Mouse (Mus musculus) neural tube, embryonic 14.5 days (tissue): ENCODE data around the gene Tuba4a. TPM values are rescaled to one million over a fixed set of nuclear protein-coding genes. Genes with fewer than 3 reads are reported as not detected.

ENCODE experiments used
- ATAC-seq: fragments of 200-750 bp; cut with Nextera tagmentation; 2 replicates; pipeline ENCODE4 v1.8.0; 2017; ENCODE audit warnings: low read depth, mild to moderate bottlenecking, moderate TSS enrichment, moderate library complexity
- H3K27ac ChIP-seq: fragments of 300-500 bp; sonication (generic); 2 replicates; pipeline ENCODE4 v1.5.1; 2014; ENCODE audit warnings: low read depth, mild to moderate bottlenecking, control low read depth, low read length, moderate library complexity, mixed read lengths
- H3K27me3 ChIP-seq: fragments of 300-500 bp; sonication (generic); 2 replicates; pipeline ENCODE4 v1.6.1; 2014; ENCODE audit warnings: low read length; ENCODE audit not compliant: control insufficient read depth, insufficient read depth
- H3K36me3 ChIP-seq: fragments of 300-500 bp; sonication (generic); 2 replicates; pipeline ENCODE4 v1.6.1; 2014; ENCODE audit warnings: low read length, mixed read lengths; ENCODE audit not compliant: control insufficient read depth, insufficient read depth
- H3K4me1 ChIP-seq: fragments of 300-500 bp; sonication (generic); 2 replicates; pipeline ENCODE4 v1.6.1; 2014; ENCODE audit warnings: low read length; ENCODE audit not compliant: control insufficient read depth, insufficient read depth
- H3K4me2 ChIP-seq: fragments of 300-500 bp; sonication (generic); 2 replicates; pipeline ENCODE4 v1.6.1; 2014; ENCODE audit warnings: mild to moderate bottlenecking, low read depth, low read length, control low read depth
- H3K4me3 ChIP-seq: fragments of 300-500 bp; sonication (generic); 2 replicates; pipeline ENCODE4 v1.5.1; 2014; ENCODE audit warnings: low read depth, low read length, control low read depth, mixed read lengths
- H3K9ac ChIP-seq: fragments of 300-500 bp; sonication (generic); replicated peaks from 2 replicates; pipeline ENCODE4 v1.6.1; 2014; ENCODE audit warnings: low read depth, mild to moderate bottlenecking, control low read depth, low read length, mixed read lengths
- H3K9me3 ChIP-seq: fragments of 300-500 bp; sonication (generic); 2 replicates; pipeline ENCODE4 v1.6.1; 2016; ENCODE audit warnings: low read length; ENCODE audit not compliant: control insufficient read depth
- WGBS: fragments of 180-500 bp; shearing (Covaris S2); extraction: QIAGEN DNeasy Blood & Tissue Kit; methylation state at CpG from one replicate; pipeline ENCODE4 v1.1.7; 2014; 5-methylcytosine and 5-hydroxymethylcytosine counted together
- polyA plus RNA-seq: library from polyadenylated mRNA; unstranded; fragments of >200 nt; fragmentation: Nextera tagmentation; extraction: Ambion mirVana; gene quantifications from 2 replicates; pipeline ENCODE4 v1.2.1, GENCODE M21; 2014

Gene Tuba4a
- polyA plus RNA-seq, 1 experiment from 2014 or later: 20.6 TPM

DNA sequence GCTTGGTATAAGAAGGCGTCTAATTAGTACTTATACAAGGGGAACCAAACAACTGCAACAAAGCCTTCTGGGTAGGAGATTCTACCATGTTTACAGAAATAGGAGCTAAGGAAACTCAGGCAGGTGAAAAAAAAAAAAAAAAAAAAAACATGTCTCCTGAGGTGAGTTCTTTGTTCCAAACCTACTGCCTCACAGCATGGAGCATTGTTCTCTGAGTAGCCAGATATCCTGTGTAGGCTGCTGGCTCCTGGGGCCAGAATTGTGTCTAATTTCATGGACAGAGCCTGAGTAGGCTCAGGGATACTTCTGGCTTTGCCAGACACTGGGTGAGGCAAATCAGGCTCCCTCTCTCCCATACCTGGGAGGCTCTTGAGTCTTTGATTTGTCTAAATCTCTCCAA is 8.0 kb upstream of the Tuba4a start:
- no peak overlapping the region for H3K9ac ChIP-seq
- H3K4me2 ChIP-seq: no peak overlapping the region
- H3K9me3 ChIP-seq: no peaks in the 10 kb centered on the region
- no peak for ATAC-seq
- no peak overlapping the region for H3K4me3 ChIP-seq
- 0 out of 2 replicates have a peak, but pooled peaks cover 2% of the 10 kb centered on the region for H3K27me3 ChIP-seq
- H3K4me1 ChIP-seq: no peaks in the 10 kb centered on the region
- H3K36me3 ChIP-seq: no peaks in the 10 kb centered on the region
- no peak overlapping the region for H3K27ac ChIP-seq
- WGBS: 72% methylated on average over 1 of the region's 1 CpGs

DNA sequence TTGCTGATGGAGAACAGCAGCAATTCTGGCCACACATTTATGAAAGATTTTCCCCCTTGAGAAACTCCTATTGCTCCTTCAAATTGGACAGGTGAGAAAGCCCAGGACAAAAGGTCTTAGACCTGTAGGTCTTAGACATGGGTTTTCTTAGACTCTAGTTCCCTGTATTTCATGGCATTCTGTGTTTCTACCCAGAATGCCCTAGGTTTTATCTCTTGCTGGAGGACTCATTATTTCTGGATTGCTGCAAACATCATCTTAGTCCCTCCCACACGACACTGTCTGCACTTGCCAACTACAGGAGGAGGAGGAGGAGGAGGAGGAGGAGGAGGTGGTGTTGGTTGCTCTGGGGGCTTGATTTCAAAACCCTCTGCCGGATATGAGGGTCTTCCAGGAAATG is 6.5 kb upstream of the Tuba4a start:
- ATAC-seq: no peak
- Histone ChIP-seq H3K4me2 (no peak overlapping the region), H3K27ac (no peak overlapping the region), H3K9me3 (no peaks in the 10 kb centered on the region), H3K27me3 (peaks cover 5% of the 10 kb centered on the region), H3K36me3 (no peaks in the 10 kb centered on the region), H3K9ac (no peak overlapping the region), H3K4me1 (no peaks in the 10 kb centered on the region), H3K4me3 (no peak overlapping the region)
- 74% methylated on average over 2 of the region's 2 CpGs for WGBS

DNA sequence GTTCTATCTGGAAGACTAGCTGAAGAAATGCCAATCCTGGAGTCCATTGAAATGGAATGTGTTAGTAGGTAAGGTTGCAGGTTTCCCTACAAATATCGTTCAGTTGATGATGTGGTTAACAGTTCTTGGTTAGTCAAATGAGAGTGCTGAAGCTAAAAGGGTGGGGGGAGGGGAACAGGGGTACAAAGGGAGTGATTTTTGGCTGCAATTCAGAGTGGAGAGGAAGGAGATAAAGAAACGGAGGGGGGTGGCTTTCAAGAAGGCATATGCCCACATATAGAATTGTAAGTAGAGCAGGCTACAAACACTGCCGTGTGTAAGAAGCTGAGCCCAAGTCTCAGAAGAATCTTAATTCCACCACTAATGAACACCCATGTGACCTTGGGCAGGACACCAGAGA is 5.8 kb upstream of the Tuba4a start:
- no peak overlapping the region for H3K9ac ChIP-seq
- H3K27ac ChIP-seq: no peak overlapping the region
- H3K4me1 ChIP-seq: no peaks in the 10 kb centered on the region
- H3K4me2 ChIP-seq: no peak overlapping the region
- no peak for ATAC-seq
- H3K36me3 ChIP-seq: no peaks in the 10 kb centered on the region
- peaks cover 12% of the 10 kb centered on the region for H3K27me3 ChIP-seq
- 69% methylated on average over 3 of the region's 3 CpGs for WGBS
- H3K4me3 ChIP-seq: no peak overlapping the region
- H3K9me3 ChIP-seq: no peaks in the 10 kb centered on the region

DNA sequence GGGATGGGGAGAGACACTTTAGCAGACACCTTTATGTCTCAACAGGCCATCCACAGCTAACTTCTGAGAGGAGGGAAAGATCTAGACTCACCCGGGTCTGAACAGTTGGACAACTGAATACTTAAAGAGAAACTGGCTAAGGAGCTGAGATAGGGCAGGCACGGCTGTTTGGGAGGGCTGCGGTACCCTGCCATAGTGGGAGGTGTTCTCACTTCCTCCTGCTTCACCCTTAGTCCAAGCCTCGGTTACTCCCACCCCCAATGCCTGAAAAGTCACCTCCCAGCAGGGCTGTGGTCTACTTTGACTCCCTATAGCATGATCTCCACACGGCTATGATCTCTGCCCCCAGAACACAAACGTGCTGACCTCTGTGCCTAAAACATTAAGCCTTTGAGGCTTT is 3.9 kb upstream of the Tuba4a start:
- Histone ChIP-seq H3K27me3 (peaks cover 23% of the 10 kb centered on the region), H3K36me3 (no peaks in the 10 kb centered on the region)
- ATAC-seq: no peak

DNA sequence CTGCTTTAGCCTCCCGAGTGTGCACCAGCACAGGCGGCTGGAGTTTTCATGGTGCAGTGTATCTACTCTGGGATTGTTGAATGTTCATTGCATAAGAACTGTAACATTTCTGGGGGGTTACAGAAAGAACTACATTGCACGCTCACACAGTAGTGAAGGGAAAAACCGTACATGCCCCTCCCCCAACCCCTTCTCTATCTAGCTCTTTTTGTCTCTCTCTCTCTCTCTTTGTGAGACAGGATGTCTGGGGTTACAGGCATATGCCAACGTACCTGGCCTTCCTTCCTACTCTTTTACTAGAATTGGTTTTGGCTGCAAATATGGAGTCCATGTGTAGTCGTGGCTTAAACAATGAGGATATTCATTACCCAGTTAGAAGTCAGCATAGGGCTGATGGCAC is 3.3 kb upstream of the Tuba4a start:
- H3K9ac ChIP-seq: no peak overlapping the region
- no peaks in the 10 kb centered on the region for H3K9me3 ChIP-seq
- no peak for ATAC-seq
- peaks cover 10% of the 10 kb centered on the region; the same call in 1 of the 2 replicates for H3K4me1 ChIP-seq
- H3K36me3 ChIP-seq: no peaks in the 10 kb centered on the region
- H3K27ac ChIP-seq: no peak overlapping the region
- 85% methylated on average over 6 of the region's 6 CpGs for WGBS
- peaks cover 27% of the 10 kb centered on the region for H3K27me3 ChIP-seq
- no peak overlapping the region for H3K4me3 ChIP-seq
- H3K4me2 ChIP-seq: no peak overlapping the region

More for the DNA sequence above, 3.9 kb upstream of the Tuba4a start:
- 74% methylated on average over 6 of the region's 6 CpGs for WGBS
- H3K27ac ChIP-seq: no peak overlapping the region
- no peak overlapping the region for H3K4me2 ChIP-seq
- no peak overlapping the region for H3K4me3 ChIP-seq
- H3K4me1 ChIP-seq: peaks cover 5% of the 10 kb centered on the region; the same call in 1 of the 2 replicates
- H3K9ac ChIP-seq: no peak overlapping the region
- H3K9me3 ChIP-seq: no peaks in the 10 kb centered on the region

DNA sequence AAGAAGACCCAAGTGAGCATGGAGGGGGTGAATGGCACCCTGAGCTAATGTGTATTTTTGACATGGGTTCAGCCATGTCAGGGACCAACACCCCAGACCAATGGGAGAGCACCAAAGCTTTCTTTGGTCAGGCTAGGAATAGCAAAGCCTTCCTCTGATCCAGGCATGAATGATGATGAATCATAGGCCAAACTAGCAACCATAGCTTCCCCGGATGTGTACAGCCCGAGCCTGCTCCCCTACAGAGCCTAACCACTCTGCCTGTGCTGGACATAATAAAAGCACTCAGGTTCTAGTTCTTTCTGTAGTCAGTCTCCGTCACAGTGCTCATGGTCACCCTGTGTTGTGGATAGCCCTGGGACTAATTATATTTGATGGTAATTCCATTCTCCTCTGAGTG is 1.9 kb upstream of the Tuba4a start:
- no peak overlapping the region for H3K4me3 ChIP-seq
- no peaks in the 10 kb centered on the region for H3K9me3 ChIP-seq
- peaks cover 35% of the 10 kb centered on the region for H3K27me3 ChIP-seq
- no peak for ATAC-seq
- H3K4me2 ChIP-seq: no peak overlapping the region
- peaks cover 10% of the 10 kb centered on the region; the same call in 1 of the 2 replicates for H3K4me1 ChIP-seq
- no peaks in the 10 kb centered on the region for H3K36me3 ChIP-seq
- H3K27ac ChIP-seq: no peak overlapping the region
- H3K9ac ChIP-seq: no peak overlapping the region
- whole genome bisulfite sequencing: 87% methylated on average over 3 of the region's 3 CpGs

DNA sequence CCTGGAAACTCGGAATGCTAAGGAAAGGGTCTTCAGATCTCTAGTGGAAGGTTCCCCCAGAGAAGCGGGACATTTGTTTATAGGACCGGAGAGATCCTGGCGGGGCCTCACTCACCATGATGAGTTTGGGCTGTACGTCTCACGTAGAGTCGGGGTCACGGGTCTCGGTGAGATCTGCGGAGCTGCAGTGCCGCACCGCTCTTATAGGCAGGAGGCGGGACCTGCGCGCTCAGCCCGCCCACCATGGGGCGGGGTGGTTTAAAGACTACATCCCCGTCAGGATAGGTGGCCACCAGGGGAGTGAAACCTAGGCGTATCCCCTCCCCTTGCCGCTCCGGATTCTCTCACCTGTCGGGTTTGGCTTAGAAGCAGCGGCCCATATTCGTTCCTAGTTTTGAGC is 587 bp downstream of the Tuba4a start:
- Histone ChIP-seq H3K9ac (peak overlapping the region; percentile 51), H3K9me3 (no peaks in the 10 kb centered on the region), H3K27ac (no peak overlapping the region), H3K4me2 (peak overlapping the region; percentile 78), H3K36me3 (peaks cover 10% of the 10 kb centered on the region; the same call in 1 of the 2 replicates), H3K4me1 (peaks cover 10% of the 10 kb centered on the region; the same call in 1 of the 2 replicates), H3K4me3 (peak overlapping the region; percentile 44), H3K27me3 (peaks cover 35% of the 10 kb centered on the region)
- WGBS: under 1% methylated on average over 22 of the region's 24 CpGs
- peak; percentile 90 for ATAC-seq

- H3K27me3 ChIP-seq: peaks cover 35% of the 10 kb centered on the region
- 2% methylated on average over 38 of the region's 38 CpGs for WGBS
- H3K9me3 ChIP-seq: no peaks in the 10 kb centered on the region
These were observed 1.3 kb downstream of the Tuba4a start for GRCm38 (mm10) chr1:75218227-75219001.

DNA sequence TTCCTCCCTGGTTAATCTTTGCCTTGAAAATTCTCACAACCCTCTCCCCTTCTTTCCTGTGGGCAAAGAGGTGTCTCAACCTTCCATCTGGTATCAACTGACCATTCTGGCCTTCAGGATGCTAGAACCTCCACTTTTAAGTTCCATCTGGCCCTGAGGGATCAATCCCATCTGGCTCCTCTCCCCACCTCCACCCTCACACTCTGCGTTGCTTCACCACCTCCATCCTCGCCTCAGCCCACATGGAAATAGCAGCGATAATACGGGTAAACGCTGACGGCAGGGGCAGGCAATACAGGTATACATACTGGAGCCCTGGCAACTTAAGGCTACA is 1.8 kb downstream of the Tuba4a start:
- Histone ChIP-seq H3K36me3 (peaks cover 18% of the 10 kb centered on the region), H3K27ac (no peak overlapping the region), H3K9ac (no peak overlapping the region), H3K9me3 (no peaks in the 10 kb centered on the region), H3K27me3 (peaks cover 32% of the 10 kb centered on the region), H3K4me3 (no peak overlapping the region), H3K4me2 (peak overlapping the region; percentile 78; the same call in 1 of the 2 replicates), H3K4me1 (peaks cover 10% of the 10 kb centered on the region; the same call in 1 of the 2 replicates)
- ATAC-seq: no peak
- 3% methylated on average over 6 of the region's 6 CpGs for WGBS

More at GRCm38 (mm10) chr1:75218227-75219001, 1.3 kb downstream of the Tuba4a start:
- ATAC-seq: peak; percentile 72; the same call in 1 of the 2 replicates
- no peak overlapping the region for H3K27ac ChIP-seq
- peak overlapping the region; percentile 28; the same call in 1 of the 2 replicates for H3K9ac ChIP-seq
- peaks cover 16% of the 10 kb centered on the region for H3K36me3 ChIP-seq
- peaks cover 10% of the 10 kb centered on the region; the same call in 1 of the 2 replicates for H3K4me1 ChIP-seq
- peak overlapping the region; percentile 44 for H3K4me3 ChIP-seq
- H3K4me2 ChIP-seq: peak overlapping the region; percentile 78
